Mouse (Mus musculus) kidney, embryonic 16.5 days (tissue): ENCODE data around the gene Sgms1. TPM values are rescaled to one million over a fixed set of nuclear protein-coding genes. Genes with fewer than 3 reads are reported as not detected.

ENCODE experiments used
- ATAC-seq: fragments of 200-750 bp; cut with Nextera tagmentation; 2 replicates; pipeline ENCODE4 v1.8.0; 2017; ENCODE audit warnings: moderate TSS enrichment; ENCODE audit not compliant: low FRiP score, low TSS enrichment
- H3K27ac ChIP-seq: fragments of 300-500 bp; sonication (generic); 2 replicates; pipeline ENCODE4 v1.5.1; 2014; ENCODE audit warnings: low read length
- H3K27me3 ChIP-seq: fragments of 300-500 bp; sonication (generic); 2 replicates; pipeline ENCODE4 v1.6.1; 2014; ENCODE audit warnings: low read length, control low read depth, mixed read lengths; ENCODE audit not compliant: insufficient read depth
- H3K36me3 ChIP-seq: fragments of 300-500 bp; sonication (generic); 2 replicates; pipeline ENCODE4 v1.6.1; 2014; ENCODE audit warnings: low read length, control low read depth, mixed read lengths; ENCODE audit not compliant: insufficient read depth
- H3K4me1 ChIP-seq: fragments of 300-500 bp; sonication (generic); 2 replicates; pipeline ENCODE4 v1.6.1; 2014; ENCODE audit warnings: low read length, control low read depth, mixed read lengths; ENCODE audit not compliant: insufficient read depth
- H3K4me2 ChIP-seq: fragments of 300-500 bp; sonication (generic); replicated peaks from 2 replicates; pipeline ENCODE4 v1.6.1; 2014; ENCODE audit warnings: low read depth, low read length
- H3K4me3 ChIP-seq: fragments of 300-500 bp; sonication (generic); 2 replicates; pipeline ENCODE4 v1.5.1; 2014; ENCODE audit warnings: mild to moderate bottlenecking, low read length
- H3K9ac ChIP-seq: fragments of 300-500 bp; sonication (generic); replicated peaks from 2 replicates; pipeline ENCODE4 v1.6.1; 2014; ENCODE audit warnings: low read length
- H3K9me3 ChIP-seq: fragments of 300-500 bp; sonication (generic); 2 replicates; pipeline ENCODE4 v1.6.1; 2016; ENCODE audit warnings: low read length, control low read depth
- whole genome bisulfite sequencing: fragments of 180-500 bp; shearing (Covaris S2); extraction: QIAGEN DNeasy Blood & Tissue Kit; methylation state at CpG from one replicate; pipeline ENCODE4 v1.1.7; 2014; 5-methylcytosine and 5-hydroxymethylcytosine counted together
- polyA plus RNA-seq: library from polyadenylated mRNA; unstranded; fragments of >200 nt; fragmentation: Nextera tagmentation; extraction: Ambion mirVana; gene quantifications from 2 replicates; pipeline ENCODE4 v1.2.1, GENCODE M21; 2015

Sgms1 gene
- polyA plus RNA-seq, 1 experiment from 2014 or later: 65.5 TPM

GRCm38 (mm10) chr19:32175013-32175412 is 214.5 kb downstream of the Sgms1 start:
- no peaks in the 10 kb centered on the region for H3K27me3 ChIP-seq
- peaks cover 13% of the 10 kb centered on the region for H3K4me1 ChIP-seq
- no peak for ATAC-seq
- no peak overlapping the region for H3K27ac ChIP-seq
- H3K4me3 ChIP-seq: no peak overlapping the region
- H3K36me3 ChIP-seq: 0 out of 2 replicates have a peak, but pooled peaks cover 3% of the 10 kb centered on the region
- WGBS: 98% methylated on average over 7 of the region's 7 CpGs
- H3K4me2 ChIP-seq: no peak overlapping the region
- H3K9me3 ChIP-seq: no peaks in the 10 kb centered on the region
- H3K9ac ChIP-seq: no peak overlapping the region

DNA sequence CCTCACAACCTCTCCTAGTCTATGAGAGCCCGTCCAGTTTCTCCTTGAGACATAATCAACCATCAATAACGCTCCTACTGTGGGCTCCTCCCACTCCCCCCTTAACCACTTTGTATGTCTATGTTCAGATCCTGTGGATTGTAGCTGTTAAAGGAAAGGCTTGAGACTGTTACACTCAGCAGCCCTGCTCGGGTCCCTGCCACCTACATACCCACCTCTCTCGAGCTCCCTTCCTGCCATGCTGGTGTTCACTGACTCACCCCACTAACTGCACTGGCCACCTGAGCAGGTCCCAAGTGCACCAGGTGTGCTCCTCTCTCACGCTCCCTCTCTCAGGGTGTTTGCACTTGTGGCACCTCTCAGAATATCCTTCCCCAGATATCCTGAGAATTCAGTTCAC is 215.0 kb downstream of the Sgms1 start:
- no peaks in the 10 kb centered on the region for H3K27me3 ChIP-seq
- H3K36me3 ChIP-seq: 0 out of 2 replicates have a peak, but pooled peaks cover 3% of the 10 kb centered on the region
- no peak overlapping the region for H3K27ac ChIP-seq
- no peak overlapping the region for H3K4me2 ChIP-seq
- peaks cover 12% of the 10 kb centered on the region for H3K4me1 ChIP-seq
- H3K9ac ChIP-seq: no peak overlapping the region
- 83% methylated on average over 5 of the region's 5 CpGs for WGBS
- no peak for ATAC-seq
- H3K4me3 ChIP-seq: no peak overlapping the region
- H3K9me3 ChIP-seq: no peaks in the 10 kb centered on the region

GRCm38 (mm10) chr19:32173522-32174184 is 215.9 kb downstream of the Sgms1 start:
- Histone ChIP-seq H3K9ac (no peak overlapping the region), H3K9me3 (no peaks in the 10 kb centered on the region), H3K4me2 (no peak overlapping the region), H3K27me3 (no peaks in the 10 kb centered on the region), H3K36me3 (0 out of 2 replicates have a peak, but pooled peaks cover 3% of the 10 kb centered on the region), H3K27ac (no peak overlapping the region), H3K4me3 (no peak overlapping the region), H3K4me1 (peaks cover 7% of the 10 kb centered on the region; the same call in 1 of the 2 replicates)
- no peak for ATAC-seq
- whole genome bisulfite sequencing: 69% methylated on average over 6 of the region's 6 CpGs

DNA sequence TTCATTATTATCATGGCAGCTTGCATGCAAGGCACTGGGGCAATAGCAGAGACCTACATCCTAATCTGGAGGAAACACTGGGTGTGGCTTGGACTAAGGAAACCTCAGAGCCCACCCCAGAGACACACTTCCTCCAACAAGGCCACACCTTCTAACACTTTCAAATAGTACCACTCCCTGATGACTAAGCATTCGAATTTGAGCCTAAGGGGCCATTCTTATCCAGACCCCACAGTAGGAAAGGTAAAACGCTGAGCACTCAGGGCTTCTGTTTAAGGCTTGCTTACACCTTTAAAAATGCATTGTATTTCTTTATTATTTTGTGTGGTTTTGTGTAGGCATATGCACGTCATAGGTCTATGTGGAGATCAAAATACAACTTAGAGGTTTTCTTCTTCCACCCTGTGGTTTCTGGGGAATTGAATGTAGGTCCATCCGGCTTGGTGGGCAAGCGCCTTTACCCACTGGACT is 217.0 kb downstream of the Sgms1 start:
- no peaks in the 10 kb centered on the region for H3K9me3 ChIP-seq
- no peak for ATAC-seq
- H3K27me3 ChIP-seq: no peaks in the 10 kb centered on the region
- H3K4me3 ChIP-seq: no peak overlapping the region
- H3K4me2 ChIP-seq: no peak overlapping the region
- H3K36me3 ChIP-seq: 0 out of 2 replicates have a peak, but pooled peaks cover 3% of the 10 kb centered on the region
- no peak overlapping the region for H3K27ac ChIP-seq
- H3K4me1 ChIP-seq: peaks cover 7% of the 10 kb centered on the region; the same call in 1 of the 2 replicates
- no peak overlapping the region for H3K9ac ChIP-seq
- 89% methylated on average over 5 of the region's 5 CpGs for WGBS

GRCm38 (mm10) chr19:32171981-32172380 is 217.5 kb downstream of the Sgms1 start:
- 83% methylated on average over 7 of the region's 7 CpGs for WGBS
- Histone ChIP-seq H3K9ac (no peak overlapping the region), H3K36me3 (0 out of 2 replicates have a peak, but pooled peaks cover 3% of the 10 kb centered on the region), H3K27me3 (no peaks in the 10 kb centered on the region), H3K4me3 (no peak overlapping the region), H3K4me1 (peaks cover 7% of the 10 kb centered on the region; the same call in 1 of the 2 replicates), H3K9me3 (no peaks in the 10 kb centered on the region), H3K4me2 (no peak overlapping the region), H3K27ac (no peak overlapping the region)
- no peak for ATAC-seq

GRCm38 (mm10) chr19:32169634-32170540 is 219.6 kb downstream of the Sgms1 start:
- Histone ChIP-seq H3K27me3 (no peaks in the 10 kb centered on the region), H3K4me3 (no peak overlapping the region), H3K9ac (no peak overlapping the region), H3K4me2 (no peak overlapping the region), H3K27ac (no peak overlapping the region), H3K4me1 (peaks cover 7% of the 10 kb centered on the region; the same call in 1 of the 2 replicates), H3K9me3 (no peaks in the 10 kb centered on the region), H3K36me3 (no peaks in the 10 kb centered on the region)
- WGBS: 74% methylated on average over 8 of the region's 9 CpGs
- ATAC-seq: no peak

- no peak overlapping the region for H3K4me3 ChIP-seq
- no peak overlapping the region for H3K27ac ChIP-seq
- 76% methylated on average over 9 of the region's 9 CpGs for WGBS
- H3K9me3 ChIP-seq: no peaks in the 10 kb centered on the region
- H3K4me1 ChIP-seq: peaks cover 7% of the 10 kb centered on the region; the same call in 1 of the 2 replicates
- no peak for ATAC-seq
- no peak overlapping the region for H3K9ac ChIP-seq
- H3K36me3 ChIP-seq: no peaks in the 10 kb centered on the region
- H3K4me2 ChIP-seq: no peak overlapping the region
- no peaks in the 10 kb centered on the region for H3K27me3 ChIP-seq
Measured at GRCm38 (mm10) chr19:32168031-32168430, 221.5 kb downstream of the Sgms1 start.

DNA sequence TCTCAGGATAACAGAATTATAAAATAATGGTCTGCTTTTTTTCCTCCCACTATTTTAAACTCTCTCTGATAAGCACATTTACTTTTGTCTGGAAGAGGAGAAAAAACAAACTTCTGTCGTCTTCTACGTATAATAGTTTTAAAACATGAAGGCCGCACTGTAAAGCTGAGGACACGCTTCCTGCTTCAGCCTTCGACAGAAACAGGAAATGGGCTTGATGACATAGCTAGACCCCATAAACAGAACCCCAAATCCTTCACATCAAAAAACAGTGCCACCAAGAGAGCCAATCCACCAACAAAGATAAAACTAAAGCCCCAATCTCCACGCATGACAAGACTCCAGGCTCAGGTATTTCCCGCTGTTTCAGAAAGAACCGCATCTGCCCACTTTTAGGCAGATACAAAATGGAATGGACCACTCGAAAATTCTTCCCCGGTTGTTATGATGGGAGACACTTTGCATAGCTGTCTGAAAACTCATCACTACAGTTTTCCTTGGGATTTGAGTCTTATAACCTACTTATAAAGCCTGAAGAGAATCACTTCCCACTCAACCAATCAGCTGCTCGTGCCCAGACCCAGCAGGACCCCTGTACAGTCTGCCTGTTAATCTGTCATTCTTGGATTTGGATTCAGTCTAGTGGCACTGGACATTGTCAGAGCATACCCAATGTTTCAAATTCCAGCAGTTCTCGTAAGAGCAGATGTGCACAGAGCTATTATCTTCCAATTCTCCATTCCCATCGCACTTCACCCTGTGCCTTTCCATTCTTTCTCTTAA is 222.5 kb downstream of the Sgms1 start:
- no peaks in the 10 kb centered on the region for H3K36me3 ChIP-seq
- H3K4me3 ChIP-seq: no peak overlapping the region
- no peak overlapping the region for H3K4me2 ChIP-seq
- ATAC-seq: no peak
- no peak overlapping the region for H3K27ac ChIP-seq
- H3K27me3 ChIP-seq: no peaks in the 10 kb centered on the region
- no peak overlapping the region for H3K9ac ChIP-seq
- H3K9me3 ChIP-seq: no peaks in the 10 kb centered on the region
- H3K4me1 ChIP-seq: peaks cover 7% of the 10 kb centered on the region; the same call in 1 of the 2 replicates
- 89% methylated on average over 13 of the region's 13 CpGs for WGBS

- WGBS: 94% methylated on average over 6 of the region's 6 CpGs
- ATAC-seq: no peak
- H3K4me3 ChIP-seq: no peak overlapping the region
Measured at GRCm38 (mm10) chr19:32165711-32166110, 223.8 kb downstream of the Sgms1 start.

More at GRCm38 (mm10) chr19:32165711-32166110, 223.8 kb downstream of the Sgms1 start:
- H3K4me2 ChIP-seq: no peak overlapping the region
- no peaks in the 10 kb centered on the region for H3K27me3 ChIP-seq
- H3K4me1 ChIP-seq: peaks cover 7% of the 10 kb centered on the region; the same call in 1 of the 2 replicates
- no peak overlapping the region for H3K27ac ChIP-seq
- no peaks in the 10 kb centered on the region for H3K9me3 ChIP-seq
- no peaks in the 10 kb centered on the region for H3K36me3 ChIP-seq
- no peak overlapping the region for H3K9ac ChIP-seq
